Mouse (Mus musculus) liver, embryonic 13.5 days (tissue): ENCODE results near the gene Plxna4. TPM values are rescaled to one million over a fixed set of nuclear protein-coding genes. Genes with fewer than 3 reads are reported as not detected.

Experiments used
- ATAC-seq: fragments of 200-750 bp; cut with Nextera tagmentation; 2 replicates; pipeline ENCODE4 v1.8.0; 2017; ENCODE audit warnings: low read depth, mild to moderate bottlenecking, moderate number of reproducible peaks, moderate library complexity
- DNase-seq: peaks from one replicate; pipeline ENCODE4 v3.0.0; 2022
- H3K27ac ChIP-seq: fragments of 300-500 bp; sonication (generic); 2 replicates; pipeline ENCODE4 v1.5.1; 2015; ENCODE audit warnings: moderate library complexity, mild to moderate bottlenecking, inconsistent platforms
- H3K27me3 ChIP-seq: fragments of 300-500 bp; sonication (generic); 2 replicates; pipeline ENCODE4 v1.6.1; 2015; ENCODE audit warnings: mild to moderate bottlenecking, inconsistent platforms
- H3K36me3 ChIP-seq: fragments of 300-500 bp; sonication (generic); 2 replicates; pipeline ENCODE4 v1.6.1; 2015; ENCODE audit warnings: mild to moderate bottlenecking, inconsistent platforms
- H3K4me1 ChIP-seq: fragments of 300-500 bp; sonication (generic); replicated peaks from 2 replicates; pipeline ENCODE4 v1.6.1; 2015; ENCODE audit warnings: inconsistent platforms
- H3K4me2 ChIP-seq: fragments of 300-500 bp; sonication (generic); 2 replicates; pipeline ENCODE4 v1.6.1; 2015; ENCODE audit warnings: inconsistent platforms, mild to moderate bottlenecking, moderate library complexity
- H3K4me3 ChIP-seq: fragments of 300-500 bp; sonication (generic); replicated peaks from 2 replicates; pipeline ENCODE4 v1.5.1; 2015; ENCODE audit warnings: mild to moderate bottlenecking, inconsistent platforms
- H3K9ac ChIP-seq: fragments of 300-500 bp; sonication (generic); 2 replicates; pipeline ENCODE4 v1.6.1; 2015; ENCODE audit warnings: mild to moderate bottlenecking, inconsistent platforms
- H3K9me3 ChIP-seq: fragments of 300-500 bp; sonication (generic); replicated peaks from 2 replicates; pipeline ENCODE4 v1.6.1; 2016; ENCODE audit warnings: inconsistent platforms
- WGBS: fragments of 180-500 bp; shearing (Covaris S2); methylation state at CpG from one replicate; pipeline ENCODE4 v1.1.7; 2015; ENCODE audit not compliant: insufficient replicate concordance; 5-methylcytosine and 5-hydroxymethylcytosine counted together
- polyA plus RNA-seq: library from polyadenylated mRNA; unstranded; fragments of >200 nt; fragmentation: Nextera tagmentation; extraction: Ambion mirVana; gene quantifications from 2 replicates; pipeline ENCODE4 v1.2.1, GENCODE M21; 2015

The Plxna4 gene
- polyA plus RNA-seq, 1 experiment from 2014 or later: 0.24 TPM

- DNase-seq: no peak
- no peaks in the 10 kb centered on the region for H3K36me3 ChIP-seq
- H3K4me1 ChIP-seq: peaks cover 5% of the 10 kb centered on the region; the same call in 1 of the 2 replicates
- H3K27me3 ChIP-seq: peaks cover 94% of the 10 kb centered on the region
- H3K9me3 ChIP-seq: no peaks in the 10 kb centered on the region
- peak; percentile 10; the same call in 1 of the 2 replicates for ATAC-seq
- WGBS: under 1% methylated on average over 71 of the region's 82 CpGs
- peak overlapping the region; percentile 59 for H3K4me3 ChIP-seq
- no peak overlapping the region for H3K27ac ChIP-seq
- H3K4me2 ChIP-seq: peak overlapping the region; percentile 71
- peak overlapping the region; percentile 45 for H3K9ac ChIP-seq
Observed at GRCm38 (mm10) chr6:32587136-32588009, 619 bp downstream of the Plxna4 start.

DNA sequence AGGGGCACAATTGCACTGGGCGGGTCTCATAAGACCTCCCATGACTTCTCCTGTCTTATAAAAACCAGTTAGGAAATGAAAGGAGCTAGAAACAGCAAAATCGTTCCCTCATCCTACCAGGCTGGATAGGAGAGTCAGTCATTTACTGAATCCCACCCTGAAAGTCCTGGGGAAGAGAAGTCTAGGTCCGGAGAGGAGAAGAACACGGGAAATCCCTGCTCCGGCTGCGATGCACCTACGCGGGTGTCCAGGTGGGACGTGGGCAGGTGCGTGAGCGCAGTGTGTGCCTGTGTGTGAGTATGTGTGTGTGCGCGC is 1.2 kb downstream of the Plxna4 start:
- H3K4me2 ChIP-seq: peak overlapping the region; percentile 71
- H3K9me3 ChIP-seq: no peaks in the 10 kb centered on the region
- H3K27ac ChIP-seq: no peak overlapping the region
- DNase-seq: no peak
- peaks cover 5% of the 10 kb centered on the region; the same call in 1 of the 2 replicates for H3K4me1 ChIP-seq
- peaks cover 91% of the 10 kb centered on the region for H3K27me3 ChIP-seq
- ATAC-seq: no peak
- 5% methylated on average over 13 of the region's 13 CpGs for WGBS
- peak overlapping the region; percentile 59 for H3K4me3 ChIP-seq
- no peak overlapping the region for H3K9ac ChIP-seq
- no peaks in the 10 kb centered on the region for H3K36me3 ChIP-seq

- WGBS: 3% methylated on average over 13 of the region's 13 CpGs
- Histone ChIP-seq H3K27ac (no peak overlapping the region), H3K9ac (no peak overlapping the region), H3K27me3 (peaks cover 91% of the 10 kb centered on the region), H3K4me3 (peak overlapping the region; percentile 59), H3K9me3 (no peaks in the 10 kb centered on the region), H3K4me2 (peak overlapping the region; percentile 71), H3K36me3 (no peaks in the 10 kb centered on the region), H3K4me1 (peaks cover 5% of the 10 kb centered on the region; the same call in 1 of the 2 replicates)
- DNase-seq: no peak
- no peak for ATAC-seq
Observed at GRCm38 (mm10) chr6:32586390-32586789, 1.6 kb downstream of the Plxna4 start.

DNA sequence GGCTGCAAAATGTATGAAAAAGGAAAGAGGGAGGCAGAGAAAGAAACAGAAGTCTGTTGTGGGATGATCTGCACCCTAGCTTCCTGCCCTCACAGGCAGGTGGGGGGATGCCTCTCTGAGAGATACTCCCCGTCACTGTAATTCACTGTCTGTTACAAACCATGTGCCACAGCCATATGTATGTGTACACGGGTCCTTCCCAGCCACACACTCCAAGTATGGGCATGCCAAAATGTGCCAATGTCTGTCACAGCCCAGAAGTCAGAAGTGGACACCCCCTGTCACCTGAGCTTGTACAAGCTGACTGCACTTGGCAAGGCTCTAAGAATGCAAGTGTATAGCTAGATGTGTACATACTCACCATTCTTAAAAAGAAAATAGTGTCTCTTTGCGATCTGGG is 2.8 kb downstream of the Plxna4 start:
- no peak for DNase-seq
- Histone ChIP-seq H3K27ac (no peak overlapping the region), H3K36me3 (no peaks in the 10 kb centered on the region), H3K4me2 (no peak overlapping the region), H3K4me1 (peaks cover 5% of the 10 kb centered on the region; the same call in 1 of the 2 replicates), H3K27me3 (peaks cover 81% of the 10 kb centered on the region), H3K4me3 (no peak overlapping the region), H3K9ac (no peak overlapping the region), H3K9me3 (no peaks in the 10 kb centered on the region)
- whole genome bisulfite sequencing: 37% methylated on average over 3 of the region's 3 CpGs
- no peak for ATAC-seq

DNA sequence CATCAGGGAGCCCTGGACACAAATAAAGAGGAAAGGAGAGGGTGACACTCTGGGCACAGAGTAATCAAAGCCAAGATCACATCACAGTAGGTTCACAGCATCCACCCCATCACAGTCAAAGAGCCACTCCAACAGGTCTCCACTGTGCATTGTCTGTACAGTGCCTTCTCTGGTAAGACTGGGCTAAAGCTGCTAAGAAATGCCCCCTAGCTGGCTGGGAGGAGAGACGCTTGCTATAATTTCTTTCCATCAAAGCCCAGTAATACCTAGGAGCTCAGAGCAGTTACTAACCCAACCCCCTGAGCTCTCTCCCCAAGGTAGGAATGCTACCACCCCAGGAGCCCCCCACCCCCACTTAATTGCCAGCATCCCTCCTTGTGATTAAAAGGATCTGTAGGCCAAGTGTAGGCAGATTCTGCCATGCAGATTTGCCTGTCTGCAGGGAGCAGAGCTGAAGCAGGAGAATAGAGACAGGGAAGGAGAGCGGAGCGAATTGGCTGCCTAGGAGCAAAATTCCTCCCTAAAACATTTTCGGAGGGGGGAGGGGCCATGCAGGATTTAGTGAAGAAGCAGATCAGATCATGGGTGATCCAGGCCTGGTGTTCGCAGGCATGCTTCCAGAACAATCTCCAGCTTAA is 3.6 kb downstream of the Plxna4 start:
- Histone ChIP-seq H3K9ac (no peak overlapping the region), H3K4me3 (no peak overlapping the region), H3K4me1 (peaks cover 5% of the 10 kb centered on the region; the same call in 1 of the 2 replicates), H3K4me2 (no peak overlapping the region), H3K9me3 (no peaks in the 10 kb centered on the region), H3K27me3 (peaks cover 72% of the 10 kb centered on the region), H3K36me3 (no peaks in the 10 kb centered on the region), H3K27ac (no peak overlapping the region)
- no peak for DNase-seq
- 52% methylated on average over 5 of the region's 5 CpGs for WGBS
- no peak for ATAC-seq

- Histone ChIP-seq H3K27ac (no peak overlapping the region), H3K4me3 (no peak overlapping the region), H3K9me3 (no peaks in the 10 kb centered on the region), H3K4me1 (peaks cover 5% of the 10 kb centered on the region; the same call in 1 of the 2 replicates), H3K27me3 (peaks cover 68% of the 10 kb centered on the region), H3K4me2 (no peak overlapping the region), H3K9ac (no peak overlapping the region), H3K36me3 (no peaks in the 10 kb centered on the region)
- ATAC-seq (no peak), DNase-seq (no peak)
- 42% methylated on average over 3 of the region's 3 CpGs for WGBS
Observed at GRCm38 (mm10) chr6:32583582-32583981, 4.4 kb downstream of the Plxna4 start.

DNA sequence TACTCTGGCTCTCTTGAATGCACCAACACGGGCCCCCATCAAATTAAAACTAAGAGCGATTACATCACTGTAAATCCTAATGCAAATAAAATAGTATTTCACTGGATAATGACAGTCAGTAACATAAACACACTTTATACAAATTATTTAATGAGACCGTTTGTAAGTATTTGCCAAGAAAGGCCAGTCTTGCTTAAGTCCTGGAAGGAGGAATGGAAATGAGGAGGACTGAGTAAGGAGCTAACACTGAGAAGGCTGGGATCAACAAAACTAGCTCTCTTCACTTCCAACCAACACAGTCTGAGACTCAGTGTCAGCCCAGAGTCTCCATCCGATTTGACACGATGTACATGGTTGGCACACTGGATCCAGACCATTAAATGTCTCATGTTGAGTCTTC is 16.5 kb downstream of the Plxna4 start:
- no peak overlapping the region for H3K27ac ChIP-seq
- no peak overlapping the region for H3K4me3 ChIP-seq
- DNase-seq (no peak), ATAC-seq (no peak)
- no peak overlapping the region for H3K4me2 ChIP-seq
- no peaks in the 10 kb centered on the region for H3K36me3 ChIP-seq
- 0 out of 2 replicates have a peak, but pooled peaks cover 5% of the 10 kb centered on the region for H3K27me3 ChIP-seq
- WGBS: 56% methylated on average over 5 of the region's 5 CpGs
- H3K4me1 ChIP-seq: 0 out of 2 replicates have a peak, but pooled peaks cover 3% of the 10 kb centered on the region
- no peaks in the 10 kb centered on the region for H3K9me3 ChIP-seq
- no peak overlapping the region for H3K9ac ChIP-seq

DNA sequence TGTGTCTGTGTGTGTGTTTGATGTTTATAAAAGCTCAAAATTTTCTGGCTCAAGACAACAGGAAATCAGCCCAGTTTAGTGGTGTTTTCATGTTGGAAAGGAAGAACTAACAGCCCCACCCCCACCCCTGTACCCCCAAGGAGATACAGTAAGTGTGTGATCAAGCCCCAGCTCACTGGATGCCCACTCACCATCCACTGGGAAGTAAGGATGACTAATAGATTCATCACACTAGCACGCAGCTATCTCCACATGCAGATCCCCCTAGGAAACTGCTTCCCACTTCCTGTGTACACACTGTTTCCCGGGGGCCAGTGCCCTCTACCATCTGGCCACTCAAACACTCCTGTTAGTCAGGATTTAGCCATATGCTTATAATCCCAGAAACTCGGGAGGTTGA is 17.5 kb downstream of the Plxna4 start:
- Histone ChIP-seq H3K9ac (no peak overlapping the region), H3K4me1 (0 out of 2 replicates have a peak, but pooled peaks cover 3% of the 10 kb centered on the region), H3K36me3 (no peaks in the 10 kb centered on the region), H3K4me3 (no peak overlapping the region), H3K27ac (no peak overlapping the region), H3K9me3 (no peaks in the 10 kb centered on the region), H3K4me2 (no peak overlapping the region), H3K27me3 (0 out of 2 replicates have a peak, but pooled peaks cover 5% of the 10 kb centered on the region)
- DNase-seq: no peak
- ATAC-seq: no peak
- WGBS: 14% methylated on average over 3 of the region's 3 CpGs

GRCm38 (mm10) chr6:32569919-32570318 is 18.1 kb downstream of the Plxna4 start:
- 25% methylated on average over 3 of the region's 3 CpGs for WGBS
- H3K36me3 ChIP-seq: no peaks in the 10 kb centered on the region
- H3K4me1 ChIP-seq: 0 out of 2 replicates have a peak, but pooled peaks cover 3% of the 10 kb centered on the region
- no peaks in the 10 kb centered on the region for H3K9me3 ChIP-seq
- no peak overlapping the region for H3K4me2 ChIP-seq
- H3K4me3 ChIP-seq: no peak overlapping the region
- DNase-seq (no peak), ATAC-seq (no peak)
- H3K9ac ChIP-seq: no peak overlapping the region
- H3K27me3 ChIP-seq: 0 out of 2 replicates have a peak, but pooled peaks cover 4% of the 10 kb centered on the region
- H3K27ac ChIP-seq: no peak overlapping the region

- Histone ChIP-seq H3K27ac (no peak overlapping the region), H3K27me3 (no peaks in the 10 kb centered on the region), H3K4me3 (no peak overlapping the region), H3K4me2 (no peak overlapping the region), H3K36me3 (no peaks in the 10 kb centered on the region), H3K9ac (no peak overlapping the region), H3K4me1 (no peaks in the 10 kb centered on the region), H3K9me3 (no peaks in the 10 kb centered on the region)
- DNase-seq (no peak), ATAC-seq (no peak)
- 83% methylated on average over 1 of the region's 1 CpGs for WGBS
Observed at GRCm38 (mm10) chr6:32546915-32547314, 41.1 kb downstream of the Plxna4 start.

DNA sequence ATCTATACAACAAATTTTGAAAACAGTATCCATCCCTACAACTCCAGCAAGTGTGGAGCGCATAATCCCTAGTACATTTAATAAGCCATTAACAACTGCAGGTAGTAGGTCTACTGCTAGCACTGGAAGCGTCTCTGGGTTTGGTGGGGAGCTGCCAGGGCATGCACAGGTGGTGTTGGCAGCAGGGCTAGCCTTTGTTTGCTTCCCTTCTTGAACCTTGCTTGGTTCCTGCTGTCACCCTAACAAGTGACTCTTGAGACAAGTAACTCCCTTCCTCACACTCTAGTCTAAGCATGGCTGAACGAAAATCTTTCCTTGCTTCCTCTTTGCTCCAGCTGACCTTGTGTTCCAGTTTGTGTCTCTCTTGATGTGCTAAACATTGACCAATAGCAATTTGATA is 44.0 kb downstream of the Plxna4 start:
- DNase-seq (no peak), ATAC-seq (no peak)
- no peaks in the 10 kb centered on the region for H3K36me3 ChIP-seq
- no peak overlapping the region for H3K27ac ChIP-seq
- 0 out of 2 replicates have a peak, but pooled peaks cover 2% of the 10 kb centered on the region for H3K27me3 ChIP-seq
- no peak overlapping the region for H3K4me2 ChIP-seq
- WGBS: 58% methylated on average over 3 of the region's 3 CpGs
- no peak overlapping the region for H3K4me3 ChIP-seq
- H3K9me3 ChIP-seq: no peaks in the 10 kb centered on the region
- H3K4me1 ChIP-seq: no peaks in the 10 kb centered on the region
- no peak overlapping the region for H3K9ac ChIP-seq
